Mouse (Mus musculus): ENCODE data around the gene Man1b1.

Man1b1 gene

GRCm38 (mm10) chr2:25364313-25364712 lies 32.2 kb downstream of the Man1b1 start:
- no peak for DNase-seq (ENCODE audit: low spot score in 2 of 2)

DNA sequence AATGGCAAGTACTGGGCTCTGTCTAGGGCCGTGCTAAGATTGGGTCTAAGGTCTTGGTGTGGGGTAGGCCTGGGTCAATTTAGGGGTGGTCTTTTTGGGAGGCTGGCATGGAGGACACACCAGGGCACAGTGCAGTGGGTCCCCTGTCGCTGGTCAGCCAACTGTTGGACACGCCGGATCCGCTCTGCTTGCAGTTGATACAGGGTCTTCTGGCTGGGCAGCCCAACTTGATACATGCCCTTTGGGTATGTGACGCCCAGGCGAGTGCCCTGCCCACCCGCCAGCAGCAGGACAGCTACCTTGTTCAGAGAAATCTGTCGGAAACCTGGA lies 32.6 kb downstream of the Man1b1 start:
- no peak for DNase-seq (ENCODE audit: low spot score in 2 of 2)

DNA sequence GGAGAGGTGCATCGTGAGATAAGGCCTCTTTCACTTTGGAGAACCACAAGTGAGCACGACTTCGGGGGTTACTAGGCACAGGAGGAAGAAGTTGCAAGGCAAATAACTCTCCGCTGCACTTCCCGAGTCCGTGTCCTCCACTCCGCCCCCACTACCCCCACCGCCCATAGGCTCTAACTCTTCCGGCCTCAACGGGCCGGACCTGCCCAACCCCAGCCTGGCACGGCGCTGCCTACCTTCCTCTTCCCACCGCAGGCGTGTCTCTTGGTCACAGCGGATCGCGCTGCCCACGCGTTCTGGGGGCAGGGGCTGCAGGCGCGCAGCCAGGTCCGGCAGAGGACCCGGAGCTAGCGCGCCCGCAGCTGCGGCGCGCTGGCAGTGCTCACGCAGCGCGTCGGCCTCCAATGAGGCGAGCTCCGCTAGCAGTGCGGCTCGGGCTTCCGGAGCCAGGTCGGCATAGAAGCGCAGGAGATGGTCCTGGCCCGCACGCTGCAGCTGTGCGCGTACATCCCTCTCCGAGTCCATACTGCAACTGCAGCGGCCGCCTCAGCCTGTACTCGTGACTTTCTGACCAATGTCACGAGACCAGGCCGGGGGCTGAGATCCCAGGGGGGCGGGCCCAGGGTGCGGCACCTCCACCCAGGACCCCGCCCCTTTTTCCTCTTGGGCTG lies 33.1 kb downstream of the Man1b1 start, which contains the start of gene Uap1l1:
Gene Uap1l1 (minus strand): TSS at position 592 of the 671 bp plus-strand sequence.
- peak in 1 of 2 experiments; percentile 62 for DNase-seq (ENCODE audit: low spot score in 2 of 2)

- DNase-seq (ENCODE audit: low spot score in 2 of 2), result no peak
Observed at GRCm38 (mm10) chr2:25369996-25370395, 37.9 kb downstream of the Man1b1 start.

GRCm38 (mm10) chr2:25371764-25372643 lies 39.9 kb downstream of the Man1b1 start, which contains the start of gene Sapcd2:
Gene Sapcd2, plus strand, starts transcription at chr2:25372321.
- DNase-seq (ENCODE audit: low spot score in 2 of 2), result peak; percentile 59 to 91

DNA sequence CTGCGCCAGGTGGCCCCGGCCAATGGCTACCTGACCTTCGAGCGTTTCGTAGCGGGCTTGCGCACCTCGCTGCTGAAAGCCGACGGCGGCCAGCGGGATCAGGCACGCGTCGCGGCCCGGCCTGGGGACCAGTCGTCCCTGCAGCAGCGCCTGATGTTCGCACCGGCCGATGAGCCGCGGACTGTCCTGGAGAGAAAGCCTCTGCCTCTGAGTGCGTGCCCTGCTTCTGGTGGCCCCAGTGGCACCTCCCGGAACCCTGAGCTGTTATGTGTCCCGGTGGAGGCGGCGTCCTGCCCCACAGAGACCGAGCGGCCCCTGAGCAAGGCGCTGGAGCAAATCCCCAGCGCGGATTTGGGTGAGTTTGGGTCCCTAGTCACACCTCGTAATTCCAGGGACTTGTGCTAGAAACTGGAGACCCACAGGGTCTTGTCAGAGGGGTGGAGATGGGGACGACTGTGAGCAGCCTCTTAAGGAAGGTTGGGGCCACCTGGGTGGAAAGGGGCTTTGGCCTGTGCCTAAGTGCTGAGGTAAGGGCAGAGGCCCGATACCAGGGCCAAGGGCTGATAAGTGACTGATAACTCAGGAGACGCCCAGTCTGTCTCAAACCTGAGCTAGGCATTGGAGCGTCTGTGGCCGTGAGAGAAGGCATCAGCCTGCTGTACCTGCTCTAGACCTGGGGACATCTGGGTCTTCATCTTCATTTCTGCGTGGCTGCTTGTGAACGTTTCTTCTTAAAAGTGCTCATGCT lies 40.7 kb downstream of the Man1b1 start:
- DNase-seq (ENCODE audit: low spot score in 2 of 2), result no peak

GRCm38 (mm10) chr2:25373431-25373830 lies 41.3 kb downstream of the Man1b1 start:
- DNase-seq (ENCODE audit: low spot score in 2 of 2), result no peak

DNA sequence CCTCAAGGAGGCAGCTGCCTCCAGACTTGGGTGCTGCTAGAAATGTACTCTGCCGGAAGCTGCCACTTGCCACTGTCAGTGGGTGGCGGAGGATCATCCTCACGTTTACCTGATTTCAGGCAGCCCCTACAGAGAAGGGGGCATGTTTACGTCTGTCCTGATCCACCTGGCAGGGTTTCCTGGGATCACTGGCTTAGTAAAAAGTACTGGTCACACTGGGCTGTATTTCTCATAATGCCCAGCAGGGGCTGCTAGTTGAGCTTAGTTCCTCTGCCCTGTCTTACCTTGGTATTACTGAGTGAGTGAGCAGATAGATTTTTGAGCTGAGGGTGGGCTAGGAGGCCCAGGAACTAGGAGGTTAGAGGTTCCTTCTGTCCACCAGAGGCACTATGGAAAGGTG lies 44.5 kb downstream of the Man1b1 start:
- DNase-seq (ENCODE audit: low spot score in 2 of 2), result peak in 1 of 2 experiments; percentile 69

GRCm38 (mm10) chr2:25384492-25384891 lies 52.4 kb downstream of the Man1b1 start:
- no peak for DNase-seq (ENCODE audit: low spot score in 2 of 2)

- no peak for DNase-seq (ENCODE audit: low spot score in 2 of 2)
Observed at GRCm38 (mm10) chr2:25391266-25391665, 59.1 kb downstream of the Man1b1 start.

DNA sequence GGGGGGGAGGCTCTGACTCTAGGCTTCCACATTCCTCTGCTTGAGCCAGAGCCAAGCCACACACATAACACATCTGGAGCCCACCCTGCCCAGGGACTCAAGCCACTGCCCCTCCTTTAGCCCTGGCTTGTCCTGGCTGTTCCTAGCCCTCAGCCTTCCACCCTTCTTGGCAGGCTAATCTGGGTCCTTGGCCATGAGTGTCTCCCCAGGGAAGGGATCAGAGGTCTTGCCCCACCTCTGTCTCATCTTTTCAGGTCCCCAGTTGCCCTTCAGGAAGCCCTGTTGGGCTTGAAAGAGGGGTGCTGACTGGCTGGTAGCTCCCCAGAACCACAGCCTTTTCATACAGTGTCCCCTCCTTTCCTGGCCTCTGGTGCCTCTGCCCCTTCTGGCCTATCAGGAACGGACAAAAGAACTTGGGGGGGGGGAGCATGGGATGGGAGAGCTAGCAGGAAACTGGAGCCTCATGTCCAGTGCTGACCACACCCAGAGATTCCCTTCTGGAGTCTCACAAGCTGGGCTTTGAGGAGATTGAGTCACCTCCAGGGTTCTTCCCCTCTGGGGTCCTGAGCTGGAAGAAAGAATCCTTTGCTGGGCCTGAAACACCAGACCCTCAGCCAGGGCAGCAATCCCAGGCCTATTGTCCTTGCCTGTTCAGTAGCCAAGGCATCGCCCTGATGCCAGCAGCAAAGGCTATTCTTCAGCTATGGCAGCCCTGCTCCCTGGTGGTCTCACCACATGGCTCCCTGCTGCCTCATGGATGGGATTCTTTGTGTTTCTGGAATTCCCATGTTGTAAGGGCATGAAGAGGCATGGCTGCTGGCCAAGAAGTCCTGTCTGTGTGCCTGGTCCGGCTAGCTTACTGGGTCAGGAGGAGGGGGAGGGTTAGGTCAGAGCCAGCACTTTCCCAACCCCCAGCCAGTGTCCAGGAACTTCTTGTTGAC lies 62.4 kb downstream of the Man1b1 start:
- peak in 1 of 2 experiments; percentile 37 for DNase-seq (ENCODE audit: low spot score in 2 of 2)

GRCm38 (mm10) chr2:25395721-25396596 lies 63.8 kb downstream of the Man1b1 start, which contains the start of gene Entpd2:
Gene Entpd2, plus strand, starts transcription at chr2:25395874.
- DNase-seq (ENCODE audit: low spot score in 2 of 2), result no peak

DNA sequence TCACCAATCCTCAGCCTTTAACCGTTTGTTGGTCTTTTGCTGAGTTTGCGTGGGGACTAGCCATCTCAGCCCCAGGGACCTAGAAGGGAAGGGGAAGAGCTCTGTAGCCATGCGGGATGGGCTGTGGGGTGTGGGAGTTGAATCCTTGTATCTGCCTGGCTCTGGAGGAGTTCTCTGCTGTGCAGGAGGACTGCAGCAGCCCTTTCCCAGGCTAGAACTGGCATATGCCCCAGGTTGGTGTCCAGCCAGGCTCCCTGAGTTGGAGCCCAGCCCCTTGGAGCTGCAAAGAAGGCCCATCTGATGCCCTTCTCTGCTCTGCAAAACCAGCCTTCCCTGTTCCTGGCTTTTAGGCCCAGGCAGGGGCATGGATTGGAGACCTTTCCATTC lies 64.5 kb downstream of the Man1b1 start:
- peak in 1 of 2 experiments; percentile 27 for DNase-seq (ENCODE audit: low spot score in 2 of 2)

DNA sequence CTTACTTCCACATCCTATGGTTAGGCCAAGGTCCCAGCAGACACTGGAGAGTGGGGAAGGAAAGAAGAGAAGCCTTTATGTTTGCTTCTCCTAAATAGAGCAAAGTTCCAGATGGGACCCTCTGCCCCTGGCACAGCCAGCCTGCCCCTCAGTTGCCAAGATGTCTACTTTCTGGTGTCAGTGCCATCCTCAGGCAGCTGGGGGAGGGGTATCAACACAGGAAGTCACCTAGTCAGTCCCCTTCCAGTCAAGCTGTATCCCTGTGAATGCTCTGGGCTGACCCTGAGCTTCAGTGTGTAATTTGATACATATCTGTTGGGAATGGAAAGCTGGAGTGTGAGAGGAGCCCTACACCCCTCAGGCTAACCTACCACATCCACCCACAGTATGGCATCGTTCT lies 64.9 kb downstream of the Man1b1 start:
- DNase-seq (ENCODE audit: low spot score in 2 of 2), result no peak

- no peak for DNase-seq (ENCODE audit: low spot score in 2 of 2)
Observed at GRCm38 (mm10) chr2:25398065-25398464, 65.9 kb downstream of the Man1b1 start.

- DNase-seq (ENCODE audit: low spot score in 2 of 2), result no peak
Observed at GRCm38 (mm10) chr2:25399051-25399450, 66.9 kb downstream of the Man1b1 start, which contains the start of gene Npdc1. Gene Npdc1, plus strand, starts transcription at chr2:25399351.

GRCm38 (mm10) chr2:25400291-25400690 lies 68.2 kb downstream of the Man1b1 start:
- no peak for DNase-seq (ENCODE audit: low spot score in 2 of 2)

DNA sequence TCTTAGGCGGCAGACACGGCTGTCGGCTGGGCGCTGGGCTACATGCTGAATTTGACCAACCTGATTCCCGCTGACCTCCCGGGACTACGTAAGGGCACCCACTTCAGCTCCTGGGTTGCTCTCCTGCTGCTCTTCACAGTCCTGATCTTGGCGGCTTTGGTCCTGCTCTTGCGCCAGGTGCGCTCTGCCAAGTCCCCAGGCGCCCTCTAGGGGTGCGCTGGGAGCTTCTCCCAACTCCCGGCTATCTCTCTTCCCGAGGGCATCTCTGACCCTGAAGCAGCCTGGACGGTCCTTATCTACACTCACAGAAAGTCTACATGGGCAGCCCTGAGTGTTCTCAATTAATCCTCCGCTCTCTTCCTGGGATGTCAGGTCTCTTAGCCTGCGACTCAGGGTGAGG lies 68.6 kb downstream of the Man1b1 start:
- no peak for DNase-seq (ENCODE audit: low spot score in 2 of 2)
